Mouse (Mus musculus): ENCODE results near the gene Tktl1.
A peak's percentile ranks its signal among the peaks of the same experiment; 100 is the strongest.
"Not testable (repeated sequence)": the region's sequence is repeated elsewhere in the genome, so short reads cannot be mapped to it uniquely, and the experiment has no call there.

Tktl1 gene

GRCm38 (mm10) chrX:74176959-74177358, at the start of gene Tktl1:
TSS of gene Tktl1 (plus strand) at chrX:74177259.
- DNase-seq = no peak

GRCm38 (mm10) chrX:74135263-74135662, 41.8 kb upstream of the Tktl1 start, which contains the start of gene Mecp2:
TSS of gene Mecp2 (minus strand) at chrX:74135363.
- not testable (repeated sequence) for DNase-seq

GRCm38 (mm10) chrX:74167738-74168137, 9.3 kb upstream of the Tktl1 start, which contains the start of gene Tex28:
TSS of gene Tex28 (minus strand) at chrX:74167838.
- no peak for DNase-seq

GRCm38 (mm10) chrX:74203556-74203955, 26.5 kb downstream of the Tktl1 start:
- DNase-seq = no peak

- DNase-seq = no peak
These were observed 41.4 kb downstream of the Tktl1 start for GRCm38 (mm10) chrX:74218496-74218895.

- no peak for DNase-seq
These were observed 42.4 kb downstream of the Tktl1 start for GRCm38 (mm10) chrX:74219449-74219848.

- DNase-seq = not testable (repeated sequence)
These were observed 43.0 kb downstream of the Tktl1 start for GRCm38 (mm10) chrX:74220099-74220498.

- no peak for DNase-seq
These were observed 53.0 kb downstream of the Tktl1 start for GRCm38 (mm10) chrX:74230038-74230437.

GRCm38 (mm10) chrX:74233196-74233595, 56.1 kb downstream of the Tktl1 start:
- DNase-seq = no peak

GRCm38 (mm10) chrX:74240332-74240731, 63.3 kb downstream of the Tktl1 start:
- DNase-seq = no peak

- DNase-seq = no peak
These were observed 66.3 kb downstream of the Tktl1 start for GRCm38 (mm10) chrX:74243396-74243795.

GRCm38 (mm10) chrX:74243807-74244206, 66.7 kb downstream of the Tktl1 start:
- no peak for DNase-seq

- peak; percentile 30 for DNase-seq
These were observed 67.6 kb downstream of the Tktl1 start for GRCm38 (mm10) chrX:74244614-74245083.

GRCm38 (mm10) chrX:74245107-74245506, 68.0 kb downstream of the Tktl1 start:
- DNase-seq = no peak

GRCm38 (mm10) chrX:74245687-74246086, 68.6 kb downstream of the Tktl1 start:
- peak; percentile 74 for DNase-seq

GRCm38 (mm10) chrX:74246213-74246681, 69.2 kb downstream of the Tktl1 start:
- DNase-seq = peak; percentile 69

GRCm38 (mm10) chrX:74246693-74247092, 69.6 kb downstream of the Tktl1 start:
- no peak for DNase-seq

GRCm38 (mm10) chrX:74248651-74249050, 71.6 kb downstream of the Tktl1 start:
- peak; percentile 74 for DNase-seq

- DNase-seq = peak; percentile 63
These were observed 72.6 kb downstream of the Tktl1 start, which contains the start of gene Flna for GRCm38 (mm10) chrX:74249615-74250014. TSS of gene Flna (minus strand) at chrX:74249820.

GRCm38 (mm10) chrX:74254153-74254887, 77.3 kb downstream of the Tktl1 start, which contains the start of gene Emd:
TSS of gene Emd (plus strand) at chrX:74254687.
- DNase-seq = peak; percentile 78

GRCm38 (mm10) chrX:74254888-74255565, 78.0 kb downstream of the Tktl1 start:
- no peak for DNase-seq

- DNase-seq = no peak
These were observed 80.7 kb downstream of the Tktl1 start for GRCm38 (mm10) chrX:74257746-74258145.

Measured in right cerebral cortex, postnatal 4 days (tissue).